Mouse (Mus musculus) cerebellum, adult 2 months (tissue): ENCODE measurements at regions not wholly inside any gene's neighbourhood (a gene's known extent, or its start where the extent isn't known, plus 50 kb on each side); places are given as distances from the start of the nearest gene placed in this dataset.

Experiments used
- CTCF ChIP-seq: fragments of 200-500 bp; IDR thresholded peaks from 2 replicates; pipeline ENCODE4 v1.5.1; 2011; ENCODE audit warnings: low read depth, mild to moderate bottlenecking, control low read depth, low read length, moderate library complexity, borderline replicate concordance; ENCODE audit not compliant: insufficient read depth
- POLR2A ChIP-seq: fragments of 200-500 bp; IDR thresholded peaks from 2 replicates; pipeline ENCODE4 v1.6.1; 2011; ENCODE audit warnings: low read length, control low read depth, borderline replicate concordance; ENCODE audit not compliant: insufficient read depth

DNA sequence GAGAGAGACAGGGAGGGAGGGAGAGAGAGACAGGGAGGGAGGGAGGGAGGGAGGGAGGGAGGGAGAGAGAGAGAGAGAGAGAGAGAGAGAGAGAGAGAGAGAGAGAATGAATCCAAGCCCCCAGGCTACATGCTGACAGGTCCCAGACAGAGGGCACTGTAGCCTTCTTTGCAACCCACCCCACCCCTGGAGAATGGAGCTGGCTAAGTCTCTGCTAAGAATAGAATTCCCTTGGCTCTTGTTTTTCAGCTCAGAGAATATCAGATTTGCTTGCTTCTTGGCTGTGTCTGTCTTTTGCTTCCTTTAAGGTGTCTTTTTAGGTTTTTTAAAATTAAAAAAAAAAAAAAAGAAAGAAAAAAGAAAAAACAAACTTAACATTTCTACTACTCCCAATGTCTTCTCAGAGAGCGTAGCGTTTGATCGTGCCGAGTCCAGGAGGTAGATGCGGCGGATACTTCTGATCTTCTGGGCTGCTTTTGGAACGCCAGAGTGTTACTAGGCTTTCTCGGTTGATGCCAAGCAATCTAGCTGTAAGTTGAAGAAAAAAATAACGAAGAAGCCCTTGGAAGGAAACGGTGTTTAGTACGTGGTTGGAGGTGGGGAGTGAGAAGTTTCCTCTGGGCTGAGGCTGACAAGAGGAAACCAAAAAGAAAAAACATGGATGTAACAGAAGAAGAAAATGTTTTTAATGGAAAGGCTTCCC lies 68.7 kb upstream of the Plxnc1 start:
- TF ChIP-seq CTCF (no peak), POLR2A (no peak)
